Mouse (Mus musculus): ENCODE results near the gene Spag8.

Spag8 gene

GRCm38 (mm10) chr4:43653161-43654015 lies at the start of gene Spag8:
Gene Spag8 (minus strand): TSS chr4:43653594.
- no peak for DNase-seq (ENCODE audit: low read depth, low spot score)

GRCm38 (mm10) chr4:43700707-43701106 lies 47.3 kb upstream of the Spag8 start, which contains the start of gene Olfr70:
Gene Olfr70 (minus strand): TSS chr4:43700807.
- no peak for DNase-seq (ENCODE audit: low read depth, low spot score)

- DNase-seq (ENCODE audit: low read depth, low spot score), result no peak
Observed at GRCm38 (mm10) chr4:43696561-43696960, 43.2 kb upstream of the Spag8 start.

GRCm38 (mm10) chr4:43695249-43695671 lies 41.9 kb upstream of the Spag8 start:
- DNase-seq (ENCODE audit: low read depth, low spot score), result no peak

GRCm38 (mm10) chr4:43694439-43695248 lies 41.2 kb upstream of the Spag8 start:
- DNase-seq (ENCODE audit: low read depth, low spot score), result no peak

- DNase-seq (ENCODE audit: low read depth, low spot score), result no peak
Observed at GRCm38 (mm10) chr4:43693806-43694241, 40.4 kb upstream of the Spag8 start.

- DNase-seq (ENCODE audit: low read depth, low spot score), result no peak
Observed at GRCm38 (mm10) chr4:43691026-43691425, 37.6 kb upstream of the Spag8 start.

- no peak for DNase-seq (ENCODE audit: low read depth, low spot score)
Observed at GRCm38 (mm10) chr4:43690021-43690420, 36.6 kb upstream of the Spag8 start.

- DNase-seq (ENCODE audit: low read depth, low spot score), result no peak
Observed at GRCm38 (mm10) chr4:43679416-43680043, 26.1 kb upstream of the Spag8 start.

GRCm38 (mm10) chr4:43678541-43678940 lies 25.1 kb upstream of the Spag8 start:
- no peak for DNase-seq (ENCODE audit: low read depth, low spot score)

- no peak for DNase-seq (ENCODE audit: low read depth, low spot score)
Observed at GRCm38 (mm10) chr4:43675608-43676007, 22.2 kb upstream of the Spag8 start.

- DNase-seq (ENCODE audit: low read depth, low spot score), result no peak
Observed at GRCm38 (mm10) chr4:43674974-43675373, 21.6 kb upstream of the Spag8 start.

GRCm38 (mm10) chr4:43673703-43674102 lies 20.3 kb upstream of the Spag8 start:
- DNase-seq (ENCODE audit: low read depth, low spot score), result no peak

GRCm38 (mm10) chr4:43672070-43672469 lies 18.7 kb upstream of the Spag8 start:
- peak; percentile 93 for DNase-seq (ENCODE audit: low read depth, low spot score)

GRCm38 (mm10) chr4:43669428-43669794 lies 16.0 kb upstream of the Spag8 start:
- DNase-seq (ENCODE audit: low read depth, low spot score), result no peak

- peak; percentile 70 for DNase-seq (ENCODE audit: low read depth, low spot score)
Observed at GRCm38 (mm10) chr4:43668782-43669427, 15.5 kb upstream of the Spag8 start, which contains the start of the genes Tmem8b and Fam221b. Gene Tmem8b (plus strand): TSS chr4:43668971. Gene Fam221b (minus strand): TSS chr4:43669145.

- DNase-seq (ENCODE audit: low read depth, low spot score), result no peak
Observed at GRCm38 (mm10) chr4:43666412-43666811, 13.0 kb upstream of the Spag8 start.

GRCm38 (mm10) chr4:43657146-43657545 lies 3.8 kb upstream of the Spag8 start:
- DNase-seq (ENCODE audit: low read depth, low spot score), result no peak

GRCm38 (mm10) chr4:43656339-43657109 lies 3.1 kb upstream of the Spag8 start, which contains the start of gene Hint2:
Gene Hint2 (minus strand): TSS chr4:43656466.
- peak; percentile 96 for DNase-seq (ENCODE audit: low read depth, low spot score)

- DNase-seq (ENCODE audit: low read depth, low spot score), result no peak
Observed at GRCm38 (mm10) chr4:43655656-43656338, 2.4 kb upstream of the Spag8 start.
